Mouse (Mus musculus): ENCODE results near the gene Atp2a2.

DNA sequence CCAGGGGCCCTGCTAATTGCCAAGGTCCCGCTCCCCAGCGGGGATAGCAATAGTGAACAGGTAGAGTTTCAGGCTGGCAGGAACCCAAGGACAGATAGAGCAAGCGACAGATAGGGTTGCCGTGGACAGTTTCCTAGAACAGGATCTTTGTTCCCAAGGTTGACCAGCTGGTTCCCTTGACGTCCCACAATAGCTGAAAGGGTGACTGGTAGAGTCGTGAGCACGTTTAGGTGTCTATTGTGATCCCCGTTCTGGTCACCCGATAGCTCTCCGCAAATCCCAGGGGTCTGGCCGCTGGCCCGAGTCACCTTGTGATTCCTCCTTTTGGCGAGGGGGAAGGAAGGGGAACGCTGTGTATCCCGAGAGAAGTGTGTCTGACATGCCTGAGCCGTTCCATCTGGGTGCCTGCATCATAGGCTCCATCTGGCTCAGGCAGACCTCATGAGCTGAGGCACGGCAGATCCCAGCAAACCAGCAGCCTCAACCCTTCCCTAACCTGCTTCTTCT lies 8.7 kb upstream of the Atp2a2 start:
- TF ChIP-seq CTCF (conservative IDR thresholded peaks at IDR 0.05; ENCODE audit: low read length) = no peak
- TF ChIP-seq POU5F1 (IDR thresholded peaks at IDR 0.05; ENCODE audit: borderline replicate concordance, low read length) = no peak

Measured in E14TG2a.4 (cell line).